Mouse (Mus musculus) heart, adult 2 months (tissue): ENCODE results near the gene Nat9. TPM values are rescaled to one million over a fixed set of nuclear protein-coding genes. Genes with fewer than 3 reads are reported as not detected.

ENCODE experiments used
- DNase-seq, 2 experiments: peaks; one replicate each; pipeline ENCODE4 v3.0.0; 2021
- H3K27ac ChIP-seq: fragments of 200-600 bp; 2 replicates; pipeline ENCODE4 v1.8.1; 2022
- H3K27me3 ChIP-seq: fragments of 200-500 bp; 2 replicates; pipeline ENCODE4 v1.6.1; 2012; ENCODE audit warnings: mild to moderate bottlenecking, low read length, inconsistent platforms, mixed read lengths; ENCODE audit not compliant: control insufficient read depth, insufficient read depth
- H3K36me3 ChIP-seq: fragments of 200-500 bp; 2 replicates; pipeline ENCODE4 v1.6.1; 2012; ENCODE audit warnings: low read length, inconsistent platforms; ENCODE audit not compliant: control insufficient read depth, insufficient read depth
- H3K4me1 ChIP-seq: fragments of 200-500 bp; 2 replicates; pipeline ENCODE4 v1.6.1; 2011; ENCODE audit warnings: low read length; ENCODE audit not compliant: control insufficient read depth, insufficient read depth
- H3K4me3 ChIP-seq: fragments of 200-600 bp; 2 replicates; pipeline ENCODE4 v1.8.1; 2022
- H3K79me2 ChIP-seq: fragments of 200-500 bp; replicated peaks from 2 replicates; pipeline ENCODE4 v1.6.1; 2012; ENCODE audit warnings: mild to moderate bottlenecking, inconsistent platforms, low read length, moderate library complexity, mixed read lengths; ENCODE audit not compliant: control insufficient read depth, insufficient read depth
- H3K9ac ChIP-seq: fragments of 200-500 bp; 2 replicates; pipeline ENCODE4 v1.6.1; 2012; ENCODE audit warnings: low read depth, mild to moderate bottlenecking, control low read depth, inconsistent platforms, low read length, mixed read lengths
- CTCF ChIP-seq: fragments of 200-600 bp; IDR thresholded peaks from 2 replicates; pipeline ENCODE4 v1.8.1; 2022; ENCODE audit warnings: antibody characterized with exemption, mild to moderate bottlenecking, moderate library complexity
- EP300 ChIP-seq: fragments of 200-500 bp; IDR thresholded peaks from 2 replicates; pipeline ENCODE4 v1.6.1; 2011; ENCODE audit warnings: low read depth, low read length, control low read depth; ENCODE audit not compliant: insufficient read depth
- POLR2A ChIP-seq: fragments of 200-500 bp; IDR thresholded peaks from 2 replicates; pipeline ENCODE4 v1.6.1; 2011; ENCODE audit warnings: mild to moderate bottlenecking, low read depth, low read length, control low read depth; ENCODE audit not compliant: insufficient read depth
- WGBS: fragments of 180-500 bp; shearing (Covaris S2); methylation state at CpG from one replicate; pipeline ENCODE4 v1.1.7; 2018; 5-methylcytosine and 5-hydroxymethylcytosine counted together
- intact Hi-C: fragments of 180-260 bp; cut with DNase I; formaldehyde crosslinking; loops from one replicate; pipeline ENCODE4 v1.15.1; 2025
- polyA plus RNA-seq: library from polyadenylated mRNA; depleted of rRNA; stranded (reverse); fragments of >200 nt; gene quantifications from 2 replicates; pipeline ENCODE4 v1.2.3, GENCODE M21; 2012
- total RNA-seq, 2 experiments: library from RNA; stranded (reverse); gene quantifications; 2 replicates each; pipeline ENCODE4 v1.2.3; 2021

The Nat9 gene
- total and polyA plus RNA-seq, 3 experiments = 18.5 to 23.6 (median 20.2) TPM

DNA sequence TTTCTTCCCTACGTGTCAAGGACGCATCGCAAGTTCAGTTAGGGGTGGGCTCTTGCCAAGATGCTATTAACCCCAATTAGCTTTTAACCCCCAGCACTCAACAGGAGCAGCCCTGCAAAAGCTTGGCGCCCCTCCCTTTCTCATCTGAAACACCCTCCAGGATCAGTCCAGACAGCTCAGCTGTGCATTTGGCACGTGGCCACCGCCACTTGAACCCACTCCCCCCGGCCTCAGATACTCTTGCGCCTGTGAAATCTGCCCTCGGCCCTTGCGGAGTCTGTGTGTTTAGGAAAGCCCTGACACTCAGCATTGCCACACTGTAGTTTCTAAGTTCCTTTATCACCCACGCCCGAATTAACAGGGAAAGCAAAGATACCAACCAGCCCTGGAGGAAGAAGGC is 34.4 kb upstream of the Nat9 start:
- TF ChIP-seq POLR2A (no peak), EP300 (no peak), CTCF (no peak)
- peak in 1 of 2 experiments; percentile 23 for DNase-seq
- intact Hi-C loops = no loop called here
- Histone ChIP-seq H3K27me3 (no peaks in the 10 kb centered on the region), H3K27ac (no peak overlapping the region), H3K36me3 (no peaks in the 10 kb centered on the region), H3K4me3 (no peak overlapping the region), H3K4me1 (peaks cover 12% of the 10 kb centered on the region), H3K9ac (0 out of 2 replicates have a peak overlapping the region, but pooled peaks have one; percentile 15), H3K79me2 (no peaks in the 10 kb centered on the region)
- 47% methylated on average over 12 of the region's 12 CpGs for WGBS

DNA sequence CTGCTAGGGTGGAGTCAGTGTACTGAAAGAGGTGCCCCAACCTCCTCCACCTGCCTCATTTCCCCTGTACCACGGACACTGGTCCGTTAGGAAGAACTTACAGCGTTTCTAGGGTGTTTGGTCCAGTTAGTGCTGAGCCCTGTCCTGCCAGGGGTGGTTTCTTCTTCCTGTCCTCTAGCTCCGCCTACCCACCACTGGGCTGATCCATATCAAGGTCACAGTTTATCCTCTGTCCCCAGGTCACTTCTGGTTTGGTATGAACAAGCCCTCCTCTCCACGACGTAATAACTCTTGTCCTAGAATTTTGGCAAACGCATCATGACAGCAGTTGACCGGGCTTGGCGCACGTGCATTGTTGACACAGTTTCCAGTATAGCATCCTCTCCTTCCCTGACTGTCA is 32.0 kb upstream of the Nat9 start:
- TF ChIP-seq EP300 (no peak), CTCF (no peak), POLR2A (no peak)
- no peak for DNase-seq
- Histone ChIP-seq H3K79me2 (no peaks in the 10 kb centered on the region), H3K4me3 (no peak overlapping the region), H3K9ac (no peak overlapping the region), H3K27ac (peak overlapping the region; percentile 55), H3K27me3 (no peaks in the 10 kb centered on the region), H3K36me3 (no peaks in the 10 kb centered on the region), H3K4me1 (peaks cover 9% of the 10 kb centered on the region)
- intact Hi-C loops = no loop called here
- 72% methylated on average over 10 of the region's 10 CpGs for WGBS

DNA sequence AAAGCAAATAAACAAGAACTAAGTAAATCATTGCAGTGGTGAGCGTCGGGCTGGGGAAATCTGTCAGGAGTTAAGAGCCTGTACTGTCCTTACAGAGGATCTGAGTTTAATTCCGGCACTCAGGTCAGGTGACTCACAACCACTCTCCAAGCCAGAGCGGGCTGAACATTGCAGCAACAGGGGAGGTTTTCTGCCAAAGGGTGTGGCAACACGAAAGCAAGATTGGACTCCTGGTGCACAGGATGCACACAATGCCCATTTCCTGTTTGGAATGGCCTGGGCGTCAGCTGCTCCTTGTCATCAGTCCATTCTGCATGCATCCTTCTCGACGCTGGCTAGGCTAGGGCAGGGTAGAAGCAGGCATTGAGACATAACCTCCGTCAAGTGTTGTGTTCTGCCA is 31.6 kb upstream of the Nat9 start:
- intact Hi-C loops = no loop called here
- Histone ChIP-seq H3K79me2 (no peaks in the 10 kb centered on the region), H3K4me3 (no peak overlapping the region), H3K36me3 (no peaks in the 10 kb centered on the region), H3K9ac (no peak overlapping the region), H3K27me3 (no peaks in the 10 kb centered on the region), H3K4me1 (peaks cover 9% of the 10 kb centered on the region), H3K27ac (peak overlapping the region; percentile 55)
- DNase-seq = peak; percentile 49 to 78
- 20% methylated on average over 9 of the region's 9 CpGs for WGBS
- TF ChIP-seq POLR2A = no peak
- peak; percentile 77; the same call in 1 of the 2 replicates for TF ChIP-seq EP300

DNA sequence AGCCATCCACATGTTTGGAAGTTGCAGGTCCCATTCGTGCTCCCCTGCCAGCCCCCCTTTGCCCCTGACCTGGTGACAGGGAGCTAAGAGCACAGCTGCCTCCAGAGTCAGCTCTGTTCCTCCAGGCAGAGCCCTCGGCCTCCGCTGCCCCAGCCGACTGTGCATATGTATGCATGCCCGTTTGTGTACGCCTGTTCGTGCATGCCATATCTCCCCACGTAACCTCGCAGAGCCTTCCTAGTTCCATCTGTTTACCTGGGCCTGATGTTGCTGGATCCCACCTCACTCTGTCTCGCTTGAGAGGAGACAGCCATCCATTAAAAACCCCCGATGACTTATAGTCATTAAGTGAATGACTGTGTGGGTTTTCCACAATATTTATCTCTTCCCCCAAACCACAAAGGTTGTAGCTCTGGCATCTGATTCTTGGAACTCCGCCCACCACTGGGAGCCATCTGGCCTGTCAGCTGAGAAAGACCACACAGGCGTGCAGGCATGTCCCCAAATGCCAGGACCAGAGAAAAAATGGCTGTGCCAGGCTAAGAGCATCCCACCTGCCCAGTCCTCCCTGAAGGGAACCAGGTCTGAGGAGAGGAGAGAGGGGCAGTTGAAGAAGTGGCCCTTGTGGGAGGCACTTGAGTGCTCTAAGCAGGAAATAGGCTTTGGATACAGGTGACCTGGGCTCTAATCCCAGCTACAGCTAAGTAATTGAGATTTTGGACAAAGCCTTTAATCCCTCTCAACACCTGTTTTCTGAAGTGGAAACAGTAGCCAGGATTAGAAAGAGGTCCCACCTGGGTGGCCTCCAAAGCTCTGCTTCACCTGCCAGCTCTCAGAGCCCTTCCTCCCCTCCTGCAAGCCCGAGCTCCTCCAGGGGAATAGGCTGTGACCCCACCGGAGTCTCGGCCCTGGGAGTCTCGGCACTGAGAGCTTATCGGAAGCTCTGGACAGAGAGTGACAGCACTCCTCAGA is 30.1 kb upstream of the Nat9 start:
- no peaks in the 10 kb centered on the region for H3K27me3 ChIP-seq
- H3K4me1 ChIP-seq = peaks cover 9% of the 10 kb centered on the region
- intact Hi-C loops = no loop called here
- H3K4me3 ChIP-seq = no peak overlapping the region
- H3K36me3 ChIP-seq = no peaks in the 10 kb centered on the region
- DNase-seq = no peak
- WGBS = 64% methylated on average over 18 of the region's 18 CpGs
- TF ChIP-seq EP300 (no peak), POLR2A (no peak), CTCF (no peak)
- no peak overlapping the region for H3K9ac ChIP-seq
- no peak overlapping the region for H3K27ac ChIP-seq
- no peaks in the 10 kb centered on the region for H3K79me2 ChIP-seq

DNA sequence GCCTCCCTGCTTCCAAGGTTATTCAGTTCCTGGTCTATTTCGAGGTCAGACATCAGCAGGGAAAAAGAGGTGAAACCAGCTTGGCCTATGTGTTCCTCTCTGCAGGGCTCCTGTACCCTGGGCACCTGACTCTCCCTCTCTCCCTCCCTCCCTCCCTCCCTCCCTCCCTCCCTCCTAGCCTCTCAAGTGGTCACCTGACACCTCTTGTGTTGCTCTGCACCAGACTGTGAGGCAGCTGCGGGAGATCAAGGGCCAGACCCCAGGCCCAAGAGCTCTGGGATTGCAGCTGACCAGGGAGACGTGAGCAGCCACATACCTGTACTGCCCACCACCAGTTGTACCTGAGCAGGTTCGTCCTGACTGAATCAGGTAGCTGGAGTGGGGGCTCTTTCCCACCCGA is 27.5 kb upstream of the Nat9 start:
- intact Hi-C loops = no loop called here
- Histone ChIP-seq H3K27me3 (no peaks in the 10 kb centered on the region), H3K79me2 (no peaks in the 10 kb centered on the region), H3K4me1 (peaks cover 10% of the 10 kb centered on the region), H3K4me3 (no peak overlapping the region), H3K36me3 (no peaks in the 10 kb centered on the region), H3K9ac (peak overlapping the region; percentile 30), H3K27ac (peak overlapping the region; percentile 26)
- 71% methylated on average over 5 of the region's 5 CpGs for WGBS
- no peak; the same call in 1 of the 2 replicates for TF ChIP-seq POLR2A
- no peak for TF ChIP-seq CTCF
- no peak for DNase-seq

DNA sequence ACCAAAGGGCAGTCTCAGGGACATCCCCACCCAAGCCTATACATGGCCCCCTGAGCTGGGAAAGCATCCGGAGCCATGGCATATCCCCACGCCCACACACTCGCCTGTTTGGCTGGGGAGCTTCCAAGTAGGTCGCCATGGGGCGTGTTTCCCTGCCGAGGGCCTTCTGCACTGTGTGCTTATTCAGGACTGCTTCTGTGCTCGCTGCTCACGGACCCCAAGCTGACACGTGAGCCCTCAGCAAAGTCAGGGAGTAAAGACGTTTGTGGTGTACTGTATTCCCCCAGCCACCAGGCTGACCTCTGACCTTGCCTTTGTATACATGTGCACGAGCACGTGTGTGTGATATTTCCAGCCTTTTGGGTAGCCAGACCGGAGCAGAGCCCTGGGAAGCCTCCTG is 24.5 kb upstream of the Nat9 start:
- TF ChIP-seq POLR2A (no peak), CTCF (no peak), EP300 (no peak)
- 34% methylated on average over 13 of the region's 13 CpGs for WGBS
- intact Hi-C loops = no loop called here
- Histone ChIP-seq H3K9ac (no peak overlapping the region), H3K4me1 (peaks cover 1% of the 10 kb centered on the region; the same call in 1 of the 2 replicates), H3K36me3 (no peaks in the 10 kb centered on the region), H3K27me3 (no peaks in the 10 kb centered on the region), H3K79me2 (no peaks in the 10 kb centered on the region), H3K4me3 (no peak overlapping the region), H3K27ac (no peak overlapping the region)
- DNase-seq = no peak
